Mouse (Mus musculus) fibroblast of lung, adult 2 months (primary cell): ENCODE data around the gene Ptpn4.

Source experiments
- DNase-seq: peaks from one replicate; pipeline ENCODE4 v3.0.0-alpha.2; 2011; ENCODE audit warnings: low read depth

Gene Ptpn4

DNA sequence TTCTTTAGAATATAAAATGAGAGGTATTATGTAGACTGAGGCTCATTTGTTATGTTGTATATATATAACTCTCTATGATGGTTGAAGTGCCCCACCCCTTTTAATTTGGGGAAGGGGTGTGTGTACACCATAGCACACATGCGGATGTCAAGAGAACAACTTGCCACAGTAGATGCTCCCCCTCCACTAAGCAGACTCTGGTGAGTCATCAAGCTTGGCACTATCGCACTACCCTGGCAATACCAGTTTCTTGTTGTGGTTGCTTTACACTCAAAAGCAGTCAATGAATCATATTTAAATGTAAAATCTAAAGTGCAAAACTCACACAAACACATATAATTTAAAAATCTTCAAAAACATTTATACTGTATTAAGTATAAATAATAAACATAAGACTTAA, 31.4 kb downstream of the Ptpn4 start:
- peak; percentile 29 for DNase-seq

- no peak for DNase-seq
Observed at GRCm38 (mm10) chr1:119804586-119804985, 32.8 kb downstream of the Ptpn4 start.

DNA sequence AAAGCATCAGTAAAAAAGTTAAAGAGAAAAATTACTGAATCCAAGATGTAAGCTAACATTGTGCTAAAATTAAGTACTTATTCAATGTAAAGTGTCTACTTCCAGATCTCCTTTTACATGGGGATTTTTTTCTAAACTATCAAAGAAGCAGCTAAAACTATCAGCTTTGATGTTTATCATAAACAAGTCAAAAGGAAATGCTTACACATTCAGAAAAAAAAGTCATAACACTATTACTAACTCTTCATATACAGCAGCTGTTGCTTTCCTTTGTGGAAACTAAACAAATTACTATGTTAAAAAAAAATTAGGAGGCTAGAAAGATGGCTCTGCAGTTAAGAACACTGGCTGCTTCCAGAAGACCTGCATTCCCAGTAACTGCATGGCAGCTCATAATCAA, 42.2 kb downstream of the Ptpn4 start:
- DNase-seq: no peak

DNA sequence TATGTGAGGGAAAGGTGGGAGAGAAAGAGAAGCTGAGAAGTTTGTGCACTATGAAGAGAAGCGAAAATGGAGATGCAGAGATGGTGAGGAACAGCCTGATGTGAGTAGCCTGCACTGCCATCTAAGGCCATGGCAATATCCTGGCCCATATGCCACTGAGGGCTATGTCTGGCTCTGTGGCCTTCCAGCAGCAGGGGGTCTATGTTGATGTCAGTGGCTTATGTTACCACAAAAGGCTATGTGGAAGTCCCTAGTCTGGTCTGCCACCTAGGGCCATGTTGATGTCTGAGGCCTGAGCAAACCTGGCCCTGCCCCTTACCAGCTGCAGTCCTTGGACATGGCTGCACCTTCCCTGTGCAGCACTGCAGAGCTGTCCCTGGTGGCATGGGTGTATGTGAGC, 43.1 kb downstream of the Ptpn4 start:
- no peak for DNase-seq

DNA sequence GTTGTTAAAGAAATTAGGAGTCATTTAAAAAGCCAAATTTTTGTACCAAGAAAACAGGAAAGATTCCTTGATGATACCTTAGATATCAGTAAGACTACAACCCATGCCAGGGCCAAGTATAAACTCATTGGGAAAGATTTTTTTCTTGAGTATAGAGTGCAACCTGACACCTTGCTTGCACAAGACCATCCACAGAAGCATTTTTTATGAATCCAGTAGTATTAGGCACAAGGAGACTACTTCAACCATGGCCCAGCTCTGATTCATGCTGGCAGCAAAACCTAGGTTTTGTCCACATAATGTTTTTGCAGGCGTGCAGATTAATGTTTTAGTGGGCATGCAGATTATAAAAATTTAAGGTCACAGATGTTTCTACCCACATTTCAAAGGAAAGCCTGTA, 46.8 kb downstream of the Ptpn4 start:
- peak; percentile 70 for DNase-seq

DNA sequence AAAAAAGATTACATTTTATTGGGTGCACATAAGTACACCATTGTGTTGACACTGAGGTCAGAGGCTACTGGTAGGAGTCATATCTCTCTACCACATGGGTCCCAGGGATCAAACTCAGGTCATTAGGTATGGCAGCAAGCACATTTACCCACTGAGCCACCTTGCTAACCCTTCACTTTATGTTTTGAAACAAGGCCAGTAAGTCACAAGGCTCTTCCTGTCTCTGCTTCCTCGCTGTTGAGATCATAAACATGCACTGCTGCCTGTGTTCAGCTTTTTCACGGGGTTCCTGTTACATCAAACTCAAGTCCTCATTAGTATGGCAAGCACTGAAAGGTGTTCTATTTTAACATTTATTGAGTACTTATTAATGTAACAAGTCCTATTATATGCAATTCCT, 61.5 kb downstream of the Ptpn4 start:
- DNase-seq: no peak

DNA sequence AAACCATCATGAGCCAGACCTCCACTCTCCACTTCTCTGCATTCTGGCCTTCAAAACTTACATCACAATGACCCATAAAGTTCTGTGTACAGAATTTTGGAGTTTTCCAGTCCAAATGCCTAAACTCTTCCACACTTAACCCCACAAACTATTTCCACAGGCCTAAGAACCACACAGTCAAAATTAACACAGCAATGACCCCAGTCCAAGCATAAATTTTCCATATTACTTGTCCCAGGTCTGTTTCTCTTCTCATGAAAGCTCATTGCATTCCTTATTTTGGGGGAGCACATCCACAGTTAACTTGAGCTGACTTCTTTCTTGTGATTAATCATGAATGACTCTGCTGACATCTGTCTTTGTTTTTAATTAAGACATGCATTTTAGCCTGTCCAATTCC, 101.7 kb downstream of the Ptpn4 start:
- no peak for DNase-seq

GRCm38 (mm10) chr1:119734801-119735200, 102.6 kb downstream of the Ptpn4 start:
- no peak for DNase-seq

DNA sequence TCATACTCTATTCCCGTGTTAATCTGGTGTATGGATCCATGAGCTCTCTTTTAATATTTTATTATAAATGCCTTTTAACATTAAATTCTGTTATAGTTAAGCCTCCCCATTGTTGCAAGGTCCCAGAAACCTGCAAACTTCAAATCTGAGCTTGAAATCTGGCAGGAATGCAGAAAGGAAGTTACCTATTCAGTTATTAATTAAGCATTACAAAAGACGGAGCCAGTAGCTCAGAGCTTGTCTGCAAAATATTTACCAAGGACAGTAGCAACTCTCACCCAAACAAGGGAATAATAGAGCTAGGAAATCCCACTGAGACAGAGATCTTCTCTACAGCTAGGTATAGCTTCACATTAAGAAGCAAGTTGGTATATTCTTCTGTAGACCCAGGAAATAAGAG, 106.2 kb downstream of the Ptpn4 start:
- DNase-seq: no peak

DNA sequence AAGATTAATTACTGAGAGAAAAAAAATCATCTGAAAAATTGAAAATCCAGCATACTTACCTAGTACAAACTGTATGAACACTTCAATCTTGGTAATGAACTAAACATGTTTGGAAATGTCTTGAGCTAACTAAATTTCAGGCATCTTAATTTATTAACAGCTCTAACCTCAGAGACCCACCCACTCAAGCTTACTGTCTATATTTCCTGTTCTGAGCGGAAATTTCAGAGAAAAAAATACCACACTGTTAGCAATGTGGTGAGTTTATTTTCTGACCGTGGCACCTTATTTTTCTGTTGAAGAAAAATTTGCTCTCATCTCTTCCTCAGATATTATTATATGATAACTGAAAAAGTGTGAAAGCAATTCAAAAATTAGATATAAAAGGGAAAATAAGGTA, 124.4 kb downstream of the Ptpn4 start:
- no peak for DNase-seq

- no peak for DNase-seq
Observed at GRCm38 (mm10) chr1:119706471-119707217, 130.8 kb downstream of the Ptpn4 start.

- no peak for DNase-seq
Observed at GRCm38 (mm10) chr1:119696860-119697259, 140.6 kb downstream of the Ptpn4 start.

DNA sequence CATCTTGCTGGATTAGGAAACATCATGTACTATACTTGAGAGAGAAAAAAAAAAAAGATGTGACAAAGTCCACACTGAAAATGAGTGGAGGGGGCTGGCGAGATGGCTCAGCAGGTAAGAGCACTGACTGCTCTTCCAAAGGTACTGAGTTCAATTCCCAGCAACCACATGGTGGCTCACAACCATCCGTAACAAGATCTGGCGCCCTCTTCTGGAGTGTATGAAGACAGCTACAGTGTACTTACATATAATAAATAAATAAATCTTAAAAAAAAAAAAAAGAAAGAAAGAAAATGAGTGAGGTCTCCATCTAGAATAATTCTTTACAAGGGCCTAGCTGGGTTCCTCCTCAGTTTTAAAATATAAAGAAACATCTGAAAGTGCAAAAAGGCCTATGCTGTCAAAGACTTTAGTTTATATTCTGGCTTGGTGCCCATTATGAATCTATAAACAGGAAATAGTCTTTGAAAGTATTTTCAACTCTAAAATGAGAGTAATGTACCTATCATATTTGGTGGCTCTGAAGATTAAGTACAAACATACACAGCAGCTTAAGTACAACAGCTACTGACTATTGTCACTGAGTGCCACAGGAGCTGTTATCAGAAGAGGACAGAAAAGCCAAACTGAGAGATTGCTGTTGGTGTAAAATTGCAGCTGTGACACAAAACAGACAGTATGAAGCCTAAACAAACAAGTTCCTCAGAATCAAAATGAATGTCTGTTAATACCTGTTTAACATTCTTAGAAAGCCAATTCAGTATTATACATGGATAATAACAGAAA, 151.4 kb downstream of the Ptpn4 start:
- DNase-seq: no peak

GRCm38 (mm10) chr1:119681663-119682213, 155.7 kb downstream of the Ptpn4 start:
- no peak for DNase-seq

GRCm38 (mm10) chr1:119674984-119675383, 162.4 kb downstream of the Ptpn4 start:
- peak; percentile 40 for DNase-seq

- DNase-seq: no peak
Observed at GRCm38 (mm10) chr1:119666904-119667303, 170.5 kb downstream of the Ptpn4 start.

DNA sequence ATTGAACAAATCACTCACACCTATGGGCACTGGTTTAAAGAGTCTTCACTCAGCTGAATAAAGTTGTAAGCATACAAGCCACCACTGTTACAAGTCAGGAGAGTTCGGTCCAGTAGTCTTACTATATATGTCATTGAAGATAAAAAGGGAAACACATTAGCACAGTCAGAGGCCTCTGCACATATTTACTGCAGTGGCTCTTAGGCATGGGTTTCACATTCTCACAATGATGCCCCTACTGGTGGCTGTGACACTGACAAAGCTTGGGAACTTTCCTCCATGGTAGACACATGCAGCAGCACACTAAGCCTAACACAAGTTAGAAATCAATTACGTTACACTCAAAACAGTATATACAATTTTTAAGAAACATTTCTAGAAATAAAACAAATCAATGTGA, 183.1 kb downstream of the Ptpn4 start:
- DNase-seq: no peak

GRCm38 (mm10) chr1:119650386-119650785, 187.0 kb downstream of the Ptpn4 start:
- no peak for DNase-seq

DNA sequence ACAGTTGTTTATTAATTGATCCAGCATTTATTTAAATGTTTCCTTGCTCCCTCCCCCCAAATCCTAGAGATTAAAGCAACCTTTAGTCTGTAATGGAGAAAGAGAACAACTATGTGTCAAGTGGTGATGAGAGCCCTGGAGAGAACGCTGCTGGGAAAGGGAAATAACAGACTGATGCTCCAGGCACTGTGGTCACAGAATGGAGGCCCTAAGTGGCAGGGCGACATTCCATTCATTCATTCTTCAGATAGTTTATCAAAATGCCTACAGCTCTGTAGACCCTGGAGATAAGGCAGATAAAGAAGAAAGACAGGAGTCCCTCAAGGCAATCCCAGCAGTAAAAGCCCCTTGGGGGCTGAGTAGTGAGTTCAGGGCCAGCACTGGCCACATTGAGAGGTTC, 187.8 kb downstream of the Ptpn4 start:
- no peak for DNase-seq

- DNase-seq: no peak
Observed at GRCm38 (mm10) chr1:119648205-119649111, 189.0 kb downstream of the Ptpn4 start, which contains the start of gene Epb41l5. Gene Epb41l5 (minus strand): TSS chr1:119649000.

DNA sequence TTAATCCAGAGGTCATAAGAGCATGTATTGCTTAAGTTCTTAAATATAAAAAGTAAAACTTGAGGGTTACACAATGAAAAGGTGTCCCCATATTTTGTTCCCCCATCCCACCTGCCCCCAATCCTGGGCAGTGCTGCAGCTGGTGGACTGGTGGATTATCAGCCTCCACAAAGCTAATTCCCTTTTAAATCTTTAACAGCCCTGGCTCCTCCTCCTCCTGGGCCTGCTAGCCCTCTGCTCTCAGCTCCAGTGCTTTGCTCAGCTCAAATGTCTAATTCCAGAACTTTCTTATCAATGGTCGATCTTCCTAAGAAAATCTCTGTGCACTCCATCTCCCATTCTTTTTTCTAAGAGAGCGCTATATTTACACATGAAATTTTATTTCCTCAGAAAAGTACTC, 191.1 kb downstream of the Ptpn4 start:
- no peak for DNase-seq

DNA sequence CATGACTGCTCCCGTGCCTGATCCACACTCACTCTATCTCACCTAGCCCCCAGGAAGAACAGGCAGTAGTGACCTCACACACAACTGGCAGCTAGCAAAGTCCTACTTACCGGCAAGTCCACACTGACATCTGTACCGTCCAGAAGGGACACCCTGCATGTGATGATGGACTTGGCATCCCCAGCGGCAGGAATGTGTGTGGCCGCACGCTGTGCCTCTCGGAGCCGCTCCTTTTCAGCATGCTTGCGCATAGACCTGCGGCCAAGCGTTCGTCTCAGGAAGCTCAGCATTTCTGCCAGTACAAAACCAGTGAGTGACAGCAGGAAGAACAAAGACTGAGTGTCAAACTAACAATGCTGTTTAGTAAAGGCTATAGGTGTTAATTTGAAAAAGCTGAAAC, 195.0 kb downstream of the Ptpn4 start:
- DNase-seq: no peak
